Mouse (Mus musculus): ENCODE results near the gene Wdr90. TPM values are rescaled to one million over a fixed set of nuclear protein-coding genes. Genes with fewer than 3 reads are reported as not detected.

The Wdr90 gene
- polyA plus RNA-seq, 1 experiment = 21.6 TPM

DNA sequence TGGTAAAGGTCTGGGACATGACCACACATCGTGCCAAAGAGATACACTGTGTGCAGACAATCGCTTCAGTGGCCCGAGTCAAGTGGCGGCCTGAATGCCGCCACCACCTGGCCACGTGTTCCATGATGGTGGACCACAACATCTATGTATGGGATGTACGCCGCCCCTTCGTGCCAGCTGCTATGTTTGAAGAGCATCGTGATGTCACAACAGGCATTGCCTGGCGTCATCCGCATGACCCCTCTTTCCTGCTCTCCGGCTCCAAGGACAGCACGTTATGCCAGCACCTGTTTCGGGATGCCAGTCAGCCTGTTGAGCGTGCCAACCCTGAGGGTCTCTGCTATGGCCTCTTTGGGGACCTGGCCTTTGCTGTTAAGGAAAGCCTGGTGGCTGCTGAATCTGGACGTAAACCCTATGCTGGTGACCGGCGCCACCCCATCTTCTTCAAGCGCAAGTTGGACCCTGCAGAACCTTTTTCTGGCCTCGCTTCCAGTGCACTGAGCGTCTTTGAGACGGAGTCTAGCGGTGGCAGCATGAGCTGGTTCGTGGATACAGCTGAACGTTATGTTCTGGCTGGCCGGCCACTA is 35.2 kb downstream of the Wdr90 start:
- Histone ChIP-seq H3K27me3 (ENCODE audit: control insufficient read depth, insufficient read depth, low read length) (no peaks in the 10 kb centered on the region), H3K27ac (ENCODE audit: insufficient read depth, low read length) (no peak overlapping the region), H3K4me1 (ENCODE audit: control insufficient read depth, insufficient read depth, low read length) (peaks cover 24% of the 10 kb centered on the region), H3K4me3 (replicated peaks; ENCODE audit: insufficient read depth, low read depth, low read length) (no peak overlapping the region)
- TF ChIP-seq CTCF (IDR thresholded peaks at IDR 0.05; ENCODE audit: borderline replicate concordance, insufficient read depth, low read depth, low read length) = no peak
- no peak for TF ChIP-seq POLR2A (IDR thresholded peaks at IDR 0.05; ENCODE audit: borderline replicate concordance, insufficient read depth, low read length)
- DNase-seq = no peak
- 90% methylated on average over 27 of the region's 27 CpGs for WGBS

DNA sequence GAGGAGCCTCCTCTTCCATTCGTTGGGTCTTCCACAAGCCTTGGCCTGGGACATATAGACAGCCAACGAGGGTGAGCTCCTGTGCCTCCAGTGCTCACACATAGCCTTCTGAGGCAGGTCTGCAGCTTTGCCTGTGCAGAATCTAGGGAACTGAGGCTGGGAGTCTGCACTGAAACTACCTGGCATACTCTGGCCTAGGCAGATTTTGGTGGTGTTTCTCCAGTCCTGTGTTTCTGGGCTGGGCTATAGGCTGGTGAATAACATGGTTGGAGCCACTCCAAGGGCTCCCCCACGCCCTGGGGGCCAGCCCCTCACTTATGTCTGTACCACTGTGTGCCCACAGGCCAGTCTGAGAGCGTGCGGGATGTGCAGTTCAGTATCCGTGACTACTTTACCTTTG is 36.0 kb downstream of the Wdr90 start:
- Histone ChIP-seq H3K27ac (ENCODE audit: insufficient read depth, low read length) (no peak overlapping the region), H3K4me3 (replicated peaks; ENCODE audit: insufficient read depth, low read depth, low read length) (no peak overlapping the region), H3K27me3 (ENCODE audit: control insufficient read depth, insufficient read depth, low read length) (no peaks in the 10 kb centered on the region), H3K4me1 (ENCODE audit: control insufficient read depth, insufficient read depth, low read length) (peaks cover 17% of the 10 kb centered on the region)
- 81% methylated on average over 6 of the region's 6 CpGs for WGBS
- no peak for DNase-seq
- TF ChIP-seq CTCF (IDR thresholded peaks at IDR 0.05; ENCODE audit: borderline replicate concordance, insufficient read depth, low read depth, low read length) (no peak), POLR2A (IDR thresholded peaks at IDR 0.05; ENCODE audit: borderline replicate concordance, insufficient read depth, low read length) (no peak)

DNA sequence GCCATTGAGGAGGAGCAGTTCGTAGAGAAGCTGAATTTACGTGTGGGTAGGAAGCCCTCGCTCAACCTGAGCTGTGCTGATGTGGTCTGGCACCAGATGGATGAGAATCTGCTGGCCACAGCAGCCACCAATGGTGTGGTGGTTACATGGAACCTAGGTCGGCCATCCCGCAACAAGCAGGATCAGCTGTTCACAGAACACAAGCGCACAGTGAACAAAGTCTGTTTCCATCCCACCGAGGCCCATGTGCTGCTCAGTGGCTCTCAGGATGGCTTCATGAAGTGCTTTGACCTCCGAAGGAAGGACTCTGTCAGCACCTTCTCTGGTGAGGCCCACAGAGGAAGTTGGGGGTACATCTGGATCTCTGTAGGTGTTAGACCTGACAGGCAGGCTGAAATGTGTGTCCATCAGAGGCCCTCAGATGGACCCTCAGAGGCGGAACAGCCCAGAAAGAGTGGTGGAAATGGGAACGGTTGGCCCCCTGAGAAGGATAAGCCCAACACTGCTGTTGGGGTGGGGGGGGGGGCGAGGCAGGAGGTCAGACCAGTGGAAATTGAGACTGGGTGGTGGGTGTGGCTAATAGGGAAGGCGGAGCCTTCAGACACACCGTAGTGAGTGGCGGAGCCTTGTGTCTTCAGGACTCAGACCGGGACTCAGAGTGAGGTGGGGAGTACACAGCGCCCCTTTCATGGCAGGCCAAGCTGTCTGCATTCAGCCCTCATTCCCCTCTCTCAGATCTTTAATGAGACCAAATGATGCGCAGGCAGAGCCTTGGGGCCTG is 36.7 kb downstream of the Wdr90 start:
- no peak for DNase-seq
- 68% methylated on average over 17 of the region's 17 CpGs for WGBS
- H3K27ac ChIP-seq (ENCODE audit: insufficient read depth, low read length) = no peak overlapping the region
- peaks cover 14% of the 10 kb centered on the region for H3K4me1 ChIP-seq (ENCODE audit: control insufficient read depth, insufficient read depth, low read length)
- peak overlapping the region; percentile 80 for H3K4me3 ChIP-seq (replicated peaks; ENCODE audit: insufficient read depth, low read depth, low read length)
- no peaks in the 10 kb centered on the region for H3K27me3 ChIP-seq (ENCODE audit: control insufficient read depth, insufficient read depth, low read length)
- TF ChIP-seq CTCF (IDR thresholded peaks at IDR 0.05; ENCODE audit: borderline replicate concordance, insufficient read depth, low read depth, low read length) (no peak), POLR2A (IDR thresholded peaks at IDR 0.05; ENCODE audit: borderline replicate concordance, insufficient read depth, low read length) (no peak)

DNA sequence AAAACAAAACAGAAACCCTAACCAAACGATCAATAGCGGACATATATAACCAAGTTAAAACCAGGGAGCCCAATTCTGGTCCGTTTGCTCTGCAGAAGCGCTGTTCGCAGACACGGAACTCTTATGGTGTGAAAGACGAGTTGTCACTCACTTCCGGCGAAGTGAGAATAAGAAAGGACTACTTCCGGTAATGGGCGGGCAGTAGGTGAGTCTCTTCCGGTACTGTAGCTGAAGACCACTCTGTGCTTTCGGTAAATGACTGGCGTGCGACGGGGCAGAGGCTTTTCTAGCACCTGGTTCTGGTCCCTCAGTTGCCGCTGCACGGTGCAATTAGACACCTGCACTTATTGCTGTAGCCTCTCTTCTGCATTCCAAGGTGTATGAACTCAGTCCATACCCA is 37.8 kb downstream of the Wdr90 start, which contains the start of gene Wdr24:
Wdr24 (plus strand) TSS at position 176 of the 400 bp plus-strand sequence.
- peaks cover 12% of the 10 kb centered on the region for H3K4me1 ChIP-seq (ENCODE audit: control insufficient read depth, insufficient read depth, low read length)
- peak; percentile 85 to 86 for DNase-seq
- H3K27ac ChIP-seq (ENCODE audit: insufficient read depth, low read length) = peak within 1 kb of the TSS; percentile 31; the same call in 1 of the 2 replicates
- peak; percentile 77; the same call in 1 of the 2 replicates for TF ChIP-seq POLR2A (IDR thresholded peaks at IDR 0.05; ENCODE audit: borderline replicate concordance, insufficient read depth, low read length)
- no peak for TF ChIP-seq CTCF (IDR thresholded peaks at IDR 0.05; ENCODE audit: borderline replicate concordance, insufficient read depth, low read depth, low read length)
- H3K27me3 ChIP-seq (ENCODE audit: control insufficient read depth, insufficient read depth, low read length) = no peaks in the 10 kb centered on the region
- H3K4me3 ChIP-seq (replicated peaks; ENCODE audit: insufficient read depth, low read depth, low read length) = peak within 1 kb of the TSS; percentile 80
- WGBS = under 1% methylated on average over 18 of the region's 18 CpGs

GRCm38 (mm10) chr17:25818851-25819780 is 42.2 kb downstream of the Wdr90 start:
- no peaks in the 10 kb centered on the region for H3K27me3 ChIP-seq (ENCODE audit: control insufficient read depth, insufficient read depth, low read length)
- no peak overlapping the region for H3K4me3 ChIP-seq (replicated peaks; ENCODE audit: insufficient read depth, low read depth, low read length)
- H3K4me1 ChIP-seq (ENCODE audit: control insufficient read depth, insufficient read depth, low read length) = peaks cover 24% of the 10 kb centered on the region
- no peak for TF ChIP-seq CTCF (IDR thresholded peaks at IDR 0.05; ENCODE audit: borderline replicate concordance, insufficient read depth, low read depth, low read length)
- no peak for TF ChIP-seq POLR2A (IDR thresholded peaks at IDR 0.05; ENCODE audit: borderline replicate concordance, insufficient read depth, low read length)
- no peak overlapping the region for H3K27ac ChIP-seq (ENCODE audit: insufficient read depth, low read length)
- DNase-seq = peak in 1 of 2 experiments; percentile 44
- WGBS = 28% methylated on average over 46 of the region's 46 CpGs

GRCm38 (mm10) chr17:25817662-25818061 is 43.6 kb downstream of the Wdr90 start:
- TF ChIP-seq POLR2A (IDR thresholded peaks at IDR 0.05; ENCODE audit: borderline replicate concordance, insufficient read depth, low read length) (no peak), CTCF (IDR thresholded peaks at IDR 0.05; ENCODE audit: borderline replicate concordance, insufficient read depth, low read depth, low read length) (no peak)
- Histone ChIP-seq H3K4me3 (replicated peaks; ENCODE audit: insufficient read depth, low read depth, low read length) (no peak overlapping the region), H3K4me1 (ENCODE audit: control insufficient read depth, insufficient read depth, low read length) (peaks cover 26% of the 10 kb centered on the region), H3K27ac (ENCODE audit: insufficient read depth, low read length) (no peak overlapping the region), H3K27me3 (ENCODE audit: control insufficient read depth, insufficient read depth, low read length) (no peaks in the 10 kb centered on the region)
- 74% methylated on average over 11 of the region's 11 CpGs for WGBS
- DNase-seq = no peak

- Histone ChIP-seq H3K27ac (ENCODE audit: insufficient read depth, low read length) (peak overlapping the region; percentile 36), H3K27me3 (ENCODE audit: control insufficient read depth, insufficient read depth, low read length) (no peaks in the 10 kb centered on the region), H3K4me1 (ENCODE audit: control insufficient read depth, insufficient read depth, low read length) (peaks cover 44% of the 10 kb centered on the region), H3K4me3 (replicated peaks; ENCODE audit: insufficient read depth, low read depth, low read length) (peak overlapping the region; percentile 27)
- no peak for TF ChIP-seq POLR2A (IDR thresholded peaks at IDR 0.05; ENCODE audit: borderline replicate concordance, insufficient read depth, low read length)
- peak; percentile 52; the same call in 1 of the 2 replicates for TF ChIP-seq CTCF (IDR thresholded peaks at IDR 0.05; ENCODE audit: borderline replicate concordance, insufficient read depth, low read depth, low read length)
- DNase-seq = peak; percentile 76 to 77
- 0% methylated on average over 20 of the region's 20 CpGs for WGBS
These were observed 47.8 kb downstream of the Wdr90 start for GRCm38 (mm10) chr17:25813471-25813870.
